Mouse (Mus musculus) MEL (cell line): ENCODE data around the gene Tspan18.

Experiments
- CTCF ChIP-seq, 3 experiments: IDR thresholded peaks in 2 of 3; conservative IDR thresholded peaks in 1 of 3; 2 replicates each; pipeline ENCODE4 v1.5.1; 2011 to 2012; ENCODE audit warnings: low read length in 3 of 3, low read depth in 2 of 3, mild to moderate bottlenecking in 2 of 3, improper control_type of control experiment in 1 of 3, inconsistent platforms in 1 of 3, mixed read lengths in 1 of 3, moderate library complexity in 1 of 3; ENCODE audit not compliant: control insufficient read depth in 1 of 3, insufficient read depth in 1 of 3, poor library complexity in 1 of 3, severe bottlenecking in 1 of 3
- E2F4 ChIP-seq: IDR thresholded peaks from 2 replicates; pipeline ENCODE4 v1.6.1; 2011; ENCODE audit warnings: low read depth, low read length, improper control_type of control experiment, borderline replicate concordance
- ELF1 ChIP-seq: IDR thresholded peaks from 2 replicates; pipeline ENCODE4 v1.6.1; 2014; ENCODE audit warnings: low read depth, mild to moderate bottlenecking, inconsistent platforms, low read length, improper control_type of control experiment, moderate library complexity
- EP300 ChIP-seq, 2 experiments: IDR thresholded peaks; 2 replicates each; pipeline ENCODE4 v1.6.1; 2011; ENCODE audit warnings: improper control_type of control experiment in 2 of 2, low read length in 2 of 2, low read depth in 1 of 2, mild to moderate bottlenecking in 1 of 2
- GATA1 ChIP-seq: IDR thresholded peaks from 2 replicates; pipeline ENCODE4 v1.6.1; 2011; ENCODE audit warnings: low read depth, low read length, improper control_type of control experiment
- HCFC1 ChIP-seq: IDR thresholded peaks from 2 replicates; pipeline ENCODE4 v1.6.1; 2012; ENCODE audit warnings: low read depth, mild to moderate bottlenecking, inconsistent platforms, low read length, improper control_type of control experiment, moderate library complexity
- MAFK ChIP-seq: IDR thresholded peaks from 2 replicates; pipeline ENCODE4 v1.6.1; 2011; ENCODE audit warnings: low read depth, mild to moderate bottlenecking, low read length, improper control_type of control experiment, borderline replicate concordance
- MAZ ChIP-seq: IDR thresholded peaks from 2 replicates; pipeline ENCODE4 v1.6.1; 2012; ENCODE audit warnings: low read depth, mild to moderate bottlenecking, inconsistent platforms, low read length, improper control_type of control experiment
- NELFE ChIP-seq: IDR thresholded peaks from 2 replicates; pipeline ENCODE4 v1.6.1; 2011; ENCODE audit warnings: low read depth, low read length, improper control_type of control experiment
- POLR2A ChIP-seq, 2 experiments: IDR thresholded peaks; 2 replicates each; pipeline ENCODE4 v1.6.1; 2011 to 2012; ENCODE audit warnings: low read length in 2 of 2, mild to moderate bottlenecking in 2 of 2, control low read depth in 1 of 2, improper control_type of control experiment in 1 of 2, low read depth in 1 of 2, moderate library complexity in 1 of 2; ENCODE audit not compliant: control insufficient read depth in 1 of 2, insufficient read depth in 1 of 2, poor library complexity in 1 of 2
- POLR2AphosphoS2 ChIP-seq: IDR thresholded peaks from 2 replicates; pipeline ENCODE4 v1.6.1; 2011; ENCODE audit warnings: low read length, improper control_type of control experiment
- RCOR1 ChIP-seq: IDR thresholded peaks from 2 replicates; pipeline ENCODE4 v1.6.1; 2012; ENCODE audit warnings: low read depth, mild to moderate bottlenecking, inconsistent platforms, low read length, improper control_type of control experiment
- SMC3 ChIP-seq: IDR thresholded peaks from 2 replicates; pipeline ENCODE4 v1.6.1; 2011; ENCODE audit warnings: low read depth, low read length, improper control_type of control experiment

GRCm38 (mm10) chr2:93283481-93284293, 50.6 kb downstream of the Tspan18 start:
- TF ChIP-seq MAFK (no peak), E2F4 (no peak), CTCF (IDR thresholded peaks at IDR 0.05 in 2 of 3, conservative IDR thresholded peaks at IDR 0.05 in 1 of 3; ENCODE audit: control insufficient read depth in 1 of 3, insufficient read depth in 1 of 3, low read depth in 2 of 3, low read length in 3 of 3, poor library complexity in 1 of 3, severe bottlenecking in 1 of 3) (no peak), POLR2A (IDR thresholded peaks at IDR 0.05; ENCODE audit: control insufficient read depth in 1 of 2, insufficient read depth in 1 of 2, low read depth in 1 of 2, low read length in 2 of 2, poor library complexity in 1 of 2) (no peak), POLR2AphosphoS2 (no peak), RCOR1 (no peak), GATA1 (no peak), NELFE (no peak), HCFC1 (no peak), SMC3 (no peak), ELF1 (no peak), MAZ (no peak), EP300 (IDR thresholded peaks at IDR 0.05; ENCODE audit: low read depth in 1 of 2, low read length in 2 of 2) (no peak)
